Mouse (Mus musculus) erythroblast, embryonic 14.5 days (primary cell): Measurements from ENCODE around the gene Slc19a2.

ENCODE experiments used
- GATA1 ChIP-seq: IDR thresholded peaks from 2 replicates; pipeline ENCODE4 v1.6.1; 2012; ENCODE audit warnings: low read length, inconsistent platforms, mixed read lengths
- TAL1 ChIP-seq: IDR thresholded peaks from 3 replicates; pipeline ENCODE4 v1.6.1; 2012; ENCODE audit warnings: low read length, inconsistent platforms, mixed read lengths

GRCm38 (mm10) chr1:164307124-164307751 is 58.4 kb downstream of the Slc19a2 start, which contains the start of gene Blzf1:
- TF ChIP-seq GATA1 (no peak), TAL1 (no peak)
